Mouse (Mus musculus): ENCODE data around the gene Pex10.

DNA sequence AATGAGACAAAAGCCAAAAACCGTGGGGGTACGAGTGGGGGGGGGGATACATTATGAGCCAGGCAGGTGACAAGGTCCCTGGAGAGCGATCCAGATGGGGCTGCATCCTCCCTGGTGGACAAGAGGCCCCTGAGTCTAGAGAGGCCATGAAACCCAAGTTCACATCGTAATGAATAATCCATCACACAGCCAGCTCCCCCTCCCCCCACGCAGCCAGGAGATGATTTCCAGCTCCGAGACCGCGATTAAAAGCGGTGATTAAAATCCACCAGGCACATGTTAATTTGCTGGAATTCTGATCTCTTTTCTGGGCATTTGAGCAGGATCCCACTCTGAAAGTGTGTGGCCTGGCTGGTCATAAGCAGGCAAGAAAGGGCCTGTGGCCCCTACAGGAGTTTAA lies 46.0 kb upstream of the Pex10 start:
- TF ChIP-seq GATA1 (IDR thresholded peaks at IDR 0.05; ENCODE audit: low read length) (no peak), TAL1 (IDR thresholded peaks at IDR 0.05; ENCODE audit: low read length) (no peak)

Data from erythroblast, embryonic 14.5 days (primary cell).